Mouse (Mus musculus): ENCODE measurements around the gene Sord. TPM values are rescaled to one million over a fixed set of nuclear protein-coding genes. Genes with fewer than 3 reads are reported as not detected.

Gene Sord
- polyA plus RNA-seq, 1 experiment from 2014 or later, result 30.0 TPM

GRCm38 (mm10) chr2:122243671-122244131 lies 9.2 kb downstream of the Sord start:
- whole genome bisulfite sequencing, result 1% methylated on average over 3 of the region's 3 CpGs
- H3K27me3 ChIP-seq (ENCODE audit: control insufficient read depth, insufficient read depth, low read length), result no peaks in the 10 kb centered on the region
- no peak overlapping the region for H3K27ac ChIP-seq (ENCODE audit: low read length)
- H3K4me3 ChIP-seq (ENCODE audit: low read depth, low read length), result no peak overlapping the region
- H3K36me3 ChIP-seq (ENCODE audit: control insufficient read depth, insufficient read depth, low read length), result no peaks in the 10 kb centered on the region
- no peak overlapping the region for H3K9ac ChIP-seq (replicated peaks; ENCODE audit: low read depth, low read length)
- no peak overlapping the region for H3K4me2 ChIP-seq (replicated peaks; ENCODE audit: low read depth, low read length)
- no peaks in the 10 kb centered on the region for H3K4me1 ChIP-seq (ENCODE audit: control insufficient read depth, insufficient read depth, low read length)
- no peak for ATAC-seq (ENCODE audit: insufficient number of reproducible peaks, insufficient read depth, low FRiP score, low read depth)
- H3K9me3 ChIP-seq (ENCODE audit: control insufficient read depth, low read depth, low read length), result no peaks in the 10 kb centered on the region

- Histone ChIP-seq H3K4me2 (replicated peaks; ENCODE audit: low read depth, low read length) (no peak overlapping the region), H3K9me3 (ENCODE audit: control insufficient read depth, low read depth, low read length) (no peaks in the 10 kb centered on the region), H3K4me1 (ENCODE audit: control insufficient read depth, insufficient read depth, low read length) (no peaks in the 10 kb centered on the region), H3K27me3 (ENCODE audit: control insufficient read depth, insufficient read depth, low read length) (no peaks in the 10 kb centered on the region), H3K9ac (replicated peaks; ENCODE audit: low read depth, low read length) (no peak overlapping the region), H3K4me3 (ENCODE audit: low read depth, low read length) (no peak overlapping the region), H3K27ac (ENCODE audit: low read length) (no peak overlapping the region), H3K36me3 (ENCODE audit: control insufficient read depth, insufficient read depth, low read length) (no peaks in the 10 kb centered on the region)
- WGBS, result 83% methylated on average over 10 of the region's 10 CpGs
- ATAC-seq (ENCODE audit: insufficient number of reproducible peaks, insufficient read depth, low FRiP score, low read depth), result no peak
These were observed 13.2 kb downstream of the Sord start for GRCm38 (mm10) chr2:122247786-122248185.

GRCm38 (mm10) chr2:122255997-122256396 lies 21.4 kb downstream of the Sord start:
- Histone ChIP-seq H3K27ac (ENCODE audit: low read length) (no peak overlapping the region), H3K9ac (replicated peaks; ENCODE audit: low read depth, low read length) (no peak overlapping the region), H3K4me1 (ENCODE audit: control insufficient read depth, insufficient read depth, low read length) (no peaks in the 10 kb centered on the region), H3K9me3 (ENCODE audit: control insufficient read depth, low read depth, low read length) (no peaks in the 10 kb centered on the region), H3K36me3 (ENCODE audit: control insufficient read depth, insufficient read depth, low read length) (0 out of 2 replicates have a peak, but pooled peaks cover 3% of the 10 kb centered on the region), H3K4me2 (replicated peaks; ENCODE audit: low read depth, low read length) (no peak overlapping the region), H3K27me3 (ENCODE audit: control insufficient read depth, insufficient read depth, low read length) (no peaks in the 10 kb centered on the region), H3K4me3 (ENCODE audit: low read depth, low read length) (no peak overlapping the region)
- 88% methylated on average over 5 of the region's 5 CpGs for WGBS
- no peak for ATAC-seq (ENCODE audit: insufficient number of reproducible peaks, insufficient read depth, low FRiP score, low read depth)

GRCm38 (mm10) chr2:122260729-122261128 lies 26.2 kb downstream of the Sord start:
- 0 out of 2 replicates have a peak, but pooled peaks cover 3% of the 10 kb centered on the region for H3K36me3 ChIP-seq (ENCODE audit: control insufficient read depth, insufficient read depth, low read length)
- H3K9ac ChIP-seq (replicated peaks; ENCODE audit: low read depth, low read length), result no peak overlapping the region
- 80% methylated on average over 5 of the region's 5 CpGs for WGBS
- H3K4me3 ChIP-seq (ENCODE audit: low read depth, low read length), result no peak overlapping the region
- H3K27ac ChIP-seq (ENCODE audit: low read length), result no peak overlapping the region
- H3K4me2 ChIP-seq (replicated peaks; ENCODE audit: low read depth, low read length), result no peak overlapping the region
- no peaks in the 10 kb centered on the region for H3K9me3 ChIP-seq (ENCODE audit: control insufficient read depth, low read depth, low read length)
- ATAC-seq (ENCODE audit: insufficient number of reproducible peaks, insufficient read depth, low FRiP score, low read depth), result no peak
- no peaks in the 10 kb centered on the region for H3K27me3 ChIP-seq (ENCODE audit: control insufficient read depth, insufficient read depth, low read length)
- H3K4me1 ChIP-seq (ENCODE audit: control insufficient read depth, insufficient read depth, low read length), result no peaks in the 10 kb centered on the region

- no peaks in the 10 kb centered on the region for H3K9me3 ChIP-seq (ENCODE audit: control insufficient read depth, low read depth, low read length)
- WGBS, result 74% methylated on average over 3 of the region's 3 CpGs
- ATAC-seq (ENCODE audit: insufficient number of reproducible peaks, insufficient read depth, low FRiP score, low read depth), result no peak
- no peak overlapping the region for H3K9ac ChIP-seq (replicated peaks; ENCODE audit: low read depth, low read length)
- no peak overlapping the region for H3K4me2 ChIP-seq (replicated peaks; ENCODE audit: low read depth, low read length)
- H3K27ac ChIP-seq (ENCODE audit: low read length), result no peak overlapping the region
- no peaks in the 10 kb centered on the region for H3K4me1 ChIP-seq (ENCODE audit: control insufficient read depth, insufficient read depth, low read length)
- no peaks in the 10 kb centered on the region for H3K27me3 ChIP-seq (ENCODE audit: control insufficient read depth, insufficient read depth, low read length)
- no peak overlapping the region for H3K4me3 ChIP-seq (ENCODE audit: low read depth, low read length)
- no peaks in the 10 kb centered on the region for H3K36me3 ChIP-seq (ENCODE audit: control insufficient read depth, insufficient read depth, low read length)
These were observed 30.1 kb downstream of the Sord start for GRCm38 (mm10) chr2:122264690-122265089.

- H3K27ac ChIP-seq (ENCODE audit: low read length), result no peak overlapping the region
- H3K4me2 ChIP-seq (replicated peaks; ENCODE audit: low read depth, low read length), result no peak overlapping the region
- WGBS, result 82% methylated on average over 7 of the region's 7 CpGs
- no peak overlapping the region for H3K9ac ChIP-seq (replicated peaks; ENCODE audit: low read depth, low read length)
- no peaks in the 10 kb centered on the region for H3K27me3 ChIP-seq (ENCODE audit: control insufficient read depth, insufficient read depth, low read length)
- H3K4me3 ChIP-seq (ENCODE audit: low read depth, low read length), result no peak overlapping the region
- ATAC-seq (ENCODE audit: insufficient number of reproducible peaks, insufficient read depth, low FRiP score, low read depth), result peak; percentile 50
- H3K9me3 ChIP-seq (ENCODE audit: control insufficient read depth, low read depth, low read length), result no peaks in the 10 kb centered on the region
- H3K36me3 ChIP-seq (ENCODE audit: control insufficient read depth, insufficient read depth, low read length), result no peaks in the 10 kb centered on the region
- H3K4me1 ChIP-seq (ENCODE audit: control insufficient read depth, insufficient read depth, low read length), result no peaks in the 10 kb centered on the region
These were observed 32.1 kb downstream of the Sord start for GRCm38 (mm10) chr2:122266407-122267193.

- Histone ChIP-seq H3K9me3 (ENCODE audit: control insufficient read depth, low read depth, low read length) (no peaks in the 10 kb centered on the region), H3K4me1 (ENCODE audit: control insufficient read depth, insufficient read depth, low read length) (no peaks in the 10 kb centered on the region), H3K27ac (ENCODE audit: low read length) (no peak overlapping the region), H3K4me2 (replicated peaks; ENCODE audit: low read depth, low read length) (no peak overlapping the region), H3K4me3 (ENCODE audit: low read depth, low read length) (no peak overlapping the region), H3K9ac (replicated peaks; ENCODE audit: low read depth, low read length) (no peak overlapping the region), H3K36me3 (ENCODE audit: control insufficient read depth, insufficient read depth, low read length) (no peaks in the 10 kb centered on the region), H3K27me3 (ENCODE audit: control insufficient read depth, insufficient read depth, low read length) (no peaks in the 10 kb centered on the region)
- no peak for ATAC-seq (ENCODE audit: insufficient number of reproducible peaks, insufficient read depth, low FRiP score, low read depth)
- WGBS, result 84% methylated on average over 3 of the region's 3 CpGs
These were observed 44.2 kb downstream of the Sord start for GRCm38 (mm10) chr2:122278769-122279168.

- Histone ChIP-seq H3K36me3 (ENCODE audit: control insufficient read depth, insufficient read depth, low read length) (no peaks in the 10 kb centered on the region), H3K27ac (ENCODE audit: low read length) (no peak overlapping the region), H3K9me3 (ENCODE audit: control insufficient read depth, low read depth, low read length) (no peaks in the 10 kb centered on the region), H3K4me2 (replicated peaks; ENCODE audit: low read depth, low read length) (no peak overlapping the region), H3K9ac (replicated peaks; ENCODE audit: low read depth, low read length) (no peak overlapping the region), H3K4me1 (ENCODE audit: control insufficient read depth, insufficient read depth, low read length) (no peaks in the 10 kb centered on the region), H3K27me3 (ENCODE audit: control insufficient read depth, insufficient read depth, low read length) (no peaks in the 10 kb centered on the region), H3K4me3 (ENCODE audit: low read depth, low read length) (no peak overlapping the region)
- 60% methylated on average over 9 of the region's 9 CpGs for WGBS
- no peak for ATAC-seq (ENCODE audit: insufficient number of reproducible peaks, insufficient read depth, low FRiP score, low read depth)
These were observed 49.5 kb downstream of the Sord start for GRCm38 (mm10) chr2:122284091-122284490.

GRCm38 (mm10) chr2:122286137-122286536 lies 51.6 kb downstream of the Sord start:
- Histone ChIP-seq H3K4me2 (replicated peaks; ENCODE audit: low read depth, low read length) (no peak overlapping the region), H3K4me1 (ENCODE audit: control insufficient read depth, insufficient read depth, low read length) (no peaks in the 10 kb centered on the region), H3K4me3 (ENCODE audit: low read depth, low read length) (no peak overlapping the region), H3K9ac (replicated peaks; ENCODE audit: low read depth, low read length) (no peak overlapping the region), H3K27me3 (ENCODE audit: control insufficient read depth, insufficient read depth, low read length) (no peaks in the 10 kb centered on the region), H3K36me3 (ENCODE audit: control insufficient read depth, insufficient read depth, low read length) (no peaks in the 10 kb centered on the region), H3K27ac (ENCODE audit: low read length) (no peak overlapping the region), H3K9me3 (ENCODE audit: control insufficient read depth, low read depth, low read length) (no peaks in the 10 kb centered on the region)
- no peak for ATAC-seq (ENCODE audit: insufficient number of reproducible peaks, insufficient read depth, low FRiP score, low read depth)
- WGBS, result 60% methylated on average over 7 of the region's 7 CpGs
